Mouse (Mus musculus) common myeloid progenitor, adult 5-6 weeks (primary cell): ENCODE results near the gene Zfp366. TPM values are rescaled to one million over a fixed set of nuclear protein-coding genes. Genes with fewer than 3 reads are reported as not detected.
A peak's percentile ranks its signal among the peaks of the same experiment; 100 is the strongest.

Experiments used
- ATAC-seq: replicated peaks from 2 replicates; pipeline ENCODE4 v1.8.0; 2016; ENCODE audit warnings: low read depth, mild to moderate bottlenecking, moderate TSS enrichment, inconsistent platforms; ENCODE audit not compliant: poor library complexity, severe bottlenecking
- total RNA-seq: library from RNA; stranded (forward); fragments of 200-1000, 187-1606 nt; gene quantifications from 2 replicates; pipeline ENCODE4 v1.2.3, GENCODE M21; 2017

The Zfp366 gene
- total RNA-seq, 1 experiment from 2014 or later, result 0.50 TPM

GRCm38 (mm10) chr13:99185573-99185972, 950 bp downstream of the Zfp366 start:
- no peak for ATAC-seq

- no peak for ATAC-seq
These were observed 1.7 kb downstream of the Zfp366 start for GRCm38 (mm10) chr13:99186138-99186853.

GRCm38 (mm10) chr13:99186859-99187258, 2.2 kb downstream of the Zfp366 start:
- ATAC-seq, result no peak

- no peak for ATAC-seq
These were observed 2.8 kb downstream of the Zfp366 start for GRCm38 (mm10) chr13:99187456-99187855.

- no peak for ATAC-seq
These were observed 4.0 kb downstream of the Zfp366 start for GRCm38 (mm10) chr13:99188625-99189024.

GRCm38 (mm10) chr13:99189671-99190070, 5.0 kb downstream of the Zfp366 start:
- no peak for ATAC-seq

GRCm38 (mm10) chr13:99190466-99190865, 5.8 kb downstream of the Zfp366 start:
- peak; percentile 37 for ATAC-seq

- no peak for ATAC-seq
These were observed 6.4 kb downstream of the Zfp366 start for GRCm38 (mm10) chr13:99191063-99191462.

- ATAC-seq, result no peak
These were observed 11.7 kb downstream of the Zfp366 start for GRCm38 (mm10) chr13:99196314-99196713.

- no peak for ATAC-seq
These were observed 12.2 kb downstream of the Zfp366 start for GRCm38 (mm10) chr13:99196865-99197264.

GRCm38 (mm10) chr13:99201647-99202574, 17.3 kb downstream of the Zfp366 start:
- ATAC-seq, result no peak

- no peak for ATAC-seq
These were observed 22.6 kb downstream of the Zfp366 start for GRCm38 (mm10) chr13:99207214-99207613.

GRCm38 (mm10) chr13:99209859-99210258, 25.2 kb downstream of the Zfp366 start:
- ATAC-seq, result no peak

- ATAC-seq, result no peak
These were observed 26.2 kb downstream of the Zfp366 start for GRCm38 (mm10) chr13:99210837-99211236.

- no peak for ATAC-seq
These were observed 28.4 kb downstream of the Zfp366 start for GRCm38 (mm10) chr13:99212976-99213375.

GRCm38 (mm10) chr13:99216005-99216404, 31.4 kb downstream of the Zfp366 start:
- no peak for ATAC-seq

- no peak for ATAC-seq
These were observed 33.4 kb downstream of the Zfp366 start for GRCm38 (mm10) chr13:99217984-99218383.

- ATAC-seq, result no peak
These were observed 35.0 kb downstream of the Zfp366 start for GRCm38 (mm10) chr13:99219586-99219985.

GRCm38 (mm10) chr13:99221996-99222395, 37.4 kb downstream of the Zfp366 start:
- no peak for ATAC-seq

GRCm38 (mm10) chr13:99222476-99222875, 37.9 kb downstream of the Zfp366 start:
- no peak for ATAC-seq

GRCm38 (mm10) chr13:99223321-99223884, 38.8 kb downstream of the Zfp366 start:
- ATAC-seq, result no peak
